Mouse (Mus musculus) neural tube, embryonic 11.5 days (tissue): ENCODE data around the gene Zfp786. TPM values are rescaled to one million over a fixed set of nuclear protein-coding genes. Genes with fewer than 3 reads are reported as not detected.
"Not testable (repeated sequence)": the region's sequence is repeated elsewhere in the genome, so short reads cannot be mapped to it uniquely, and the experiment has no call there.

Experiments
- ATAC-seq: fragments of 200-750 bp; cut with Nextera tagmentation; 2 replicates; pipeline ENCODE4 v1.8.0; 2017; ENCODE audit warnings: moderate number of reproducible peaks, mild to moderate bottlenecking, moderate TSS enrichment, moderate library complexity; ENCODE audit not compliant: insufficient read depth, low FRiP score, low TSS enrichment
- DNase-seq: peaks from one replicate; pipeline ENCODE4 v3.0.0-alpha.2; 2015; ENCODE audit warnings: low spot score
- H3K27ac ChIP-seq: fragments of 300-500 bp; sonication (generic); 2 replicates; pipeline ENCODE4 v1.5.1; 2014; ENCODE audit warnings: low read depth, mild to moderate bottlenecking, low read length
- H3K27me3 ChIP-seq: fragments of 300-500 bp; sonication (generic); 2 replicates; pipeline ENCODE4 v1.6.1; 2014; ENCODE audit warnings: mild to moderate bottlenecking, low read length, mixed read lengths; ENCODE audit not compliant: control insufficient read depth, insufficient read depth
- H3K36me3 ChIP-seq: fragments of 300-500 bp; sonication (generic); 2 replicates; pipeline ENCODE4 v1.6.1; 2014; ENCODE audit warnings: mild to moderate bottlenecking, low read length, moderate library complexity, mixed read lengths; ENCODE audit not compliant: control insufficient read depth, insufficient read depth
- H3K4me1 ChIP-seq: fragments of 300-500 bp; sonication (generic); 2 replicates; pipeline ENCODE4 v1.6.1; 2014; ENCODE audit warnings: low read length, mixed read lengths; ENCODE audit not compliant: control insufficient read depth, insufficient read depth
- H3K4me2 ChIP-seq: fragments of 300-500 bp; sonication (generic); 2 replicates; pipeline ENCODE4 v1.6.1; 2014; ENCODE audit warnings: low read depth, mild to moderate bottlenecking, moderate library complexity
- H3K4me3 ChIP-seq: fragments of 300-500 bp; sonication (generic); 2 replicates; pipeline ENCODE4 v1.5.1; 2014; ENCODE audit warnings: low read depth, low read length
- H3K9ac ChIP-seq: fragments of 300-500 bp; sonication (generic); 2 replicates; pipeline ENCODE4 v1.6.1; 2014; ENCODE audit warnings: mild to moderate bottlenecking, low read length
- H3K9me3 ChIP-seq: fragments of 300-500 bp; sonication (generic); 2 replicates; pipeline ENCODE4 v1.6.1; 2016; ENCODE audit warnings: low read length; ENCODE audit not compliant: control insufficient read depth
- WGBS: fragments of 180-500 bp; shearing (Covaris S2); extraction: QIAGEN DNeasy Blood & Tissue Kit; methylation state at CpG from one replicate; pipeline ENCODE4 v1.1.7; 2014; 5-methylcytosine and 5-hydroxymethylcytosine counted together
- polyA plus RNA-seq: library from polyadenylated mRNA; unstranded; fragments of >200 nt; fragmentation: Nextera tagmentation; extraction: Ambion mirVana; gene quantifications from 2 replicates; pipeline ENCODE4 v1.2.1, GENCODE M21; 2014

The Zfp786 gene
- polyA plus RNA-seq, 1 experiment from 2014 or later = 6.9 TPM

GRCm38 (mm10) chr6:47857729-47858128 is 27.1 kb upstream of the Zfp786 start:
- not testable (repeated sequence) for H3K36me3 ChIP-seq, ATAC-seq, DNase-seq, H3K9ac ChIP-seq, H3K4me3 ChIP-seq, H3K9me3 ChIP-seq, H3K27me3 ChIP-seq, H3K4me1 ChIP-seq, H3K4me2 ChIP-seq, H3K27ac ChIP-seq
- 88% methylated on average over 3 of the region's 3 CpGs for WGBS

GRCm38 (mm10) chr6:47857241-47857640 is 26.6 kb upstream of the Zfp786 start:
- no peak overlapping the region for H3K9ac ChIP-seq
- DNase-seq = no peak
- WGBS = 88% methylated on average over 6 of the region's 6 CpGs
- H3K4me1 ChIP-seq = no peaks in the 10 kb centered on the region
- no peak overlapping the region for H3K27ac ChIP-seq
- H3K4me2 ChIP-seq = no peak overlapping the region
- ATAC-seq = no peak
- no peaks in the 10 kb centered on the region for H3K27me3 ChIP-seq
- peaks cover 2% of the 10 kb centered on the region; the same call in 1 of the 2 replicates for H3K36me3 ChIP-seq
- H3K9me3 ChIP-seq = no peaks in the 10 kb centered on the region
- no peak overlapping the region for H3K4me3 ChIP-seq

GRCm38 (mm10) chr6:47845779-47846178 is 15.1 kb upstream of the Zfp786 start:
- DNase-seq (no peak), ATAC-seq (no peak)
- no peaks in the 10 kb centered on the region for H3K27me3 ChIP-seq
- no peak overlapping the region for H3K27ac ChIP-seq
- H3K9me3 ChIP-seq = no peaks in the 10 kb centered on the region
- no peak overlapping the region for H3K4me3 ChIP-seq
- H3K4me1 ChIP-seq = no peaks in the 10 kb centered on the region
- no peaks in the 10 kb centered on the region for H3K36me3 ChIP-seq
- no peak overlapping the region for H3K9ac ChIP-seq
- H3K4me2 ChIP-seq = no peak overlapping the region

- Histone ChIP-seq H3K36me3 (no peaks in the 10 kb centered on the region), H3K4me2 (no peak overlapping the region), H3K9me3 (no peaks in the 10 kb centered on the region), H3K4me1 (no peaks in the 10 kb centered on the region), H3K9ac (no peak overlapping the region), H3K27me3 (no peaks in the 10 kb centered on the region), H3K27ac (no peak overlapping the region), H3K4me3 (no peak overlapping the region)
- DNase-seq = no peak
- WGBS = 89% methylated on average over 1 of the region's 1 CpGs
- ATAC-seq = no peak
Observed at GRCm38 (mm10) chr6:47842337-47842736, 11.7 kb upstream of the Zfp786 start.

GRCm38 (mm10) chr6:47841831-47842230 is 11.2 kb upstream of the Zfp786 start:
- 98% methylated on average over 2 of the region's 2 CpGs for WGBS
- H3K4me3 ChIP-seq = no peak overlapping the region
- ATAC-seq (no peak), DNase-seq (no peak)
- H3K4me2 ChIP-seq = no peak overlapping the region
- no peaks in the 10 kb centered on the region for H3K4me1 ChIP-seq
- H3K27me3 ChIP-seq = no peaks in the 10 kb centered on the region
- no peak overlapping the region for H3K9ac ChIP-seq
- no peak overlapping the region for H3K27ac ChIP-seq
- no peaks in the 10 kb centered on the region for H3K36me3 ChIP-seq
- H3K9me3 ChIP-seq = no peaks in the 10 kb centered on the region

GRCm38 (mm10) chr6:47841077-47841476 is 10.4 kb upstream of the Zfp786 start:
- DNase-seq = no peak
- H3K9ac ChIP-seq = no peak overlapping the region
- H3K4me1 ChIP-seq = no peaks in the 10 kb centered on the region
- H3K9me3 ChIP-seq = no peaks in the 10 kb centered on the region
- H3K27me3 ChIP-seq = no peaks in the 10 kb centered on the region
- H3K4me3 ChIP-seq = no peak overlapping the region
- no peak overlapping the region for H3K4me2 ChIP-seq
- no peak overlapping the region for H3K27ac ChIP-seq
- H3K36me3 ChIP-seq = no peaks in the 10 kb centered on the region
- 96% methylated on average over 1 of the region's 1 CpGs for WGBS
- ATAC-seq = no peak

- Histone ChIP-seq H3K4me2 (no peak overlapping the region), H3K27ac (no peak overlapping the region), H3K36me3 (no peaks in the 10 kb centered on the region), H3K4me3 (no peak overlapping the region), H3K9me3 (no peaks in the 10 kb centered on the region), H3K4me1 (no peaks in the 10 kb centered on the region), H3K9ac (no peak overlapping the region), H3K27me3 (no peaks in the 10 kb centered on the region)
- DNase-seq (no peak), ATAC-seq (no peak)
- 86% methylated on average over 2 of the region's 2 CpGs for WGBS
Observed at GRCm38 (mm10) chr6:47837630-47838029, 7.0 kb upstream of the Zfp786 start.

GRCm38 (mm10) chr6:47835984-47836521 is 5.4 kb upstream of the Zfp786 start:
- Histone ChIP-seq H3K27ac (peak overlapping the region; percentile 94), H3K4me2 (peak overlapping the region; percentile 70), H3K9ac (peak overlapping the region; percentile 94), H3K4me3 (peak overlapping the region; percentile 96), H3K27me3 (no peaks in the 10 kb centered on the region), H3K36me3 (no peaks in the 10 kb centered on the region), H3K4me1 (no peaks in the 10 kb centered on the region), H3K9me3 (no peaks in the 10 kb centered on the region)
- DNase-seq = peak; percentile 70
- ATAC-seq = peak; percentile 86
- under 1% methylated on average over 34 of the region's 49 CpGs for WGBS

- H3K9ac ChIP-seq = peak within 1 kb of the TSS; percentile 94
- H3K36me3 ChIP-seq = no peaks in the 10 kb centered on the region
- H3K27ac ChIP-seq = peak within 1 kb of the TSS; percentile 94
- no peaks in the 10 kb centered on the region for H3K4me1 ChIP-seq
- WGBS = 0% methylated on average over 39 of the region's 52 CpGs
- H3K9me3 ChIP-seq = no peaks in the 10 kb centered on the region
- peak within 1 kb of the TSS; percentile 96 for H3K4me3 ChIP-seq
- DNase-seq (peak; percentile 96), ATAC-seq (peak; percentile 95)
- no peaks in the 10 kb centered on the region for H3K27me3 ChIP-seq
- H3K4me2 ChIP-seq = peak within 1 kb of the TSS; percentile 70
Observed at GRCm38 (mm10) chr6:47835482-47835983, 4.9 kb upstream of the Zfp786 start, which contains the start of gene Zfp398. Zfp398 (plus strand) TSS chr6:47835661.
